Mouse (Mus musculus): ENCODE measurements around the gene Eif5a.
"Not testable (repeated sequence)": the region's sequence is repeated elsewhere in the genome, so short reads cannot be mapped to it uniquely, and the experiment has no call there.

Eif5a gene

GRCm38 (mm10) chr11:69921114-69922011, at the start of gene Eif5a:
Gene Eif5a (minus strand): TSS chr11:69921958.
- DNase-seq (ENCODE audit: low spot score), result peak; percentile 97

GRCm38 (mm10) chr11:69970775-69971174, 49.0 kb upstream of the Eif5a start:
- DNase-seq (ENCODE audit: low spot score), result no peak

GRCm38 (mm10) chr11:69970222-69970621, 48.5 kb upstream of the Eif5a start:
- DNase-seq (ENCODE audit: low spot score), result no peak

GRCm38 (mm10) chr11:69968793-69969192, 47.0 kb upstream of the Eif5a start:
- no peak for DNase-seq (ENCODE audit: low spot score)

- DNase-seq (ENCODE audit: low spot score), result no peak
Measured at GRCm38 (mm10) chr11:69966860-69967517, 45.2 kb upstream of the Eif5a start.

GRCm38 (mm10) chr11:69966006-69966859, 44.5 kb upstream of the Eif5a start:
- DNase-seq (ENCODE audit: low spot score), result no peak

- DNase-seq (ENCODE audit: low spot score), result no peak
Measured at GRCm38 (mm10) chr11:69965271-69966005, 43.7 kb upstream of the Eif5a start.

- no peak for DNase-seq (ENCODE audit: low spot score)
Measured at GRCm38 (mm10) chr11:69964650-69965270, 43.0 kb upstream of the Eif5a start, which contains the start of gene Cldn7. Gene Cldn7 (plus strand): TSS chr11:69964779.

GRCm38 (mm10) chr11:69961841-69962240, 40.1 kb upstream of the Eif5a start:
- DNase-seq (ENCODE audit: low spot score), result no peak

GRCm38 (mm10) chr11:69960616-69961015, 38.9 kb upstream of the Eif5a start:
- DNase-seq (ENCODE audit: low spot score), result no peak

GRCm38 (mm10) chr11:69956218-69956617, 34.5 kb upstream of the Eif5a start:
- no peak for DNase-seq (ENCODE audit: low spot score)

GRCm38 (mm10) chr11:69955618-69956017, 33.9 kb upstream of the Eif5a start:
- not testable (repeated sequence) for DNase-seq (ENCODE audit: low spot score)

- DNase-seq (ENCODE audit: low spot score), result no peak
Measured at GRCm38 (mm10) chr11:69953267-69953915, 31.6 kb upstream of the Eif5a start.

GRCm38 (mm10) chr11:69952274-69952673, 30.5 kb upstream of the Eif5a start:
- DNase-seq (ENCODE audit: low spot score), result no peak

- no peak for DNase-seq (ENCODE audit: low spot score)
Measured at GRCm38 (mm10) chr11:69950807-69951459, 29.2 kb upstream of the Eif5a start.

GRCm38 (mm10) chr11:69948763-69949150, 27.0 kb upstream of the Eif5a start:
- DNase-seq (ENCODE audit: low spot score), result peak; percentile 62

- no peak for DNase-seq (ENCODE audit: low spot score)
Measured at GRCm38 (mm10) chr11:69948066-69948762, 26.5 kb upstream of the Eif5a start, which contains the start of gene Slc2a4. Gene Slc2a4 (minus strand): TSS chr11:69948188.

- DNase-seq (ENCODE audit: low spot score), result no peak
Measured at GRCm38 (mm10) chr11:69947337-69948065, 25.7 kb upstream of the Eif5a start.

Data from layer of hippocampus, adult 9-10 months (tissue).